Mouse (Mus musculus): Measurements from ENCODE around the gene Gfod2. TPM values are rescaled to one million over a fixed set of nuclear protein-coding genes. Genes with fewer than 3 reads are reported as not detected.

The Gfod2 gene
- polyA plus RNA-seq, 1 experiment from 2014 or later: 63.1 TPM

DNA sequence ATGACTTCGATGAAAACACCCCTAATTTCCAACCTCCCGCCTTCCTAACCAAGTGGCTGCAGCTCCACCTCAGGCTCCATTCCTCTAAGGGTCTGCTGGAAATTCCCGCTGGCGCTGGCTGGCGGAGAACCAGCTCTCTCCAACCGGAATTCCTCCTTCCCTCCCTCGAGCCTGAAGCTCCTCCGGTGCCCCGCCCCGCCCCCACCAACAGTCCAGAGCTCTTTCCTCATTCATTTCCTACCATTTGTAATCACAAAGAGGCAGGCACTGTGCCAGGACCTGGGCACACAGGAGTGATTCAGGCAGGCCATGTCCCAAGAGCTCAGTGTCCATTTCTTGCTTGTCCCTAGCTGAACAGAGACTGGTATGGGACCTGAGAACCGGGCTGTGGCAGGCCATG is 7.9 kb downstream of the Gfod2 start:
- H3K27ac ChIP-seq: no peak overlapping the region
- H3K4me2 ChIP-seq (replicated peaks): peak overlapping the region; percentile 43
- no peaks in the 10 kb centered on the region for H3K27me3 ChIP-seq (replicated peaks)
- no peaks in the 10 kb centered on the region for H3K9me3 ChIP-seq
- ATAC-seq (ENCODE audit: low FRiP score, low read depth): no peak
- peaks cover 5% of the 10 kb centered on the region; the same call in 1 of the 2 replicates for H3K36me3 ChIP-seq
- WGBS: 10% methylated on average over 11 of the region's 11 CpGs
- no peak overlapping the region for H3K9ac ChIP-seq
- H3K4me3 ChIP-seq: no peak overlapping the region
- peaks cover 39% of the 10 kb centered on the region for H3K4me1 ChIP-seq

DNA sequence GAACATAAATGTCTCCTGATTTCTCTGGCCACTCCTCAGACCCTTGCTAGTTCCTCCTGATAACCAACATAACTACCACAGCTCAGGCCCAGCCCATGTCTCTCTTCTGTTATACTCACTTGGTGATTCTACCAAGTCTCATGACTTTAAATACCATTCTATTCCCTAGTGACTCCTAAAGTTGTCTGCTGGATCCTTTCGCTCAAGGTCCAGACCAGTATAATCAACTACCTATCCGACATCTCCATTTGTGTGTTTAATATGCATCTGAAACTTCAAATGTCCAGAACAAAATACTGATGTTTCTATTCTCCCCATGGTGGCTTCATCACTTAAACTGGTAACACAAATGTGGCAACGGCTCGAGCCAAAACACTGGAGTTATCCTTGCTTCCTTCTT is 15.2 kb downstream of the Gfod2 start:
- Histone ChIP-seq H3K9ac (no peak overlapping the region), H3K9me3 (no peaks in the 10 kb centered on the region), H3K36me3 (peaks cover 7% of the 10 kb centered on the region; the same call in 1 of the 2 replicates), H3K4me3 (no peak overlapping the region), H3K4me2 (replicated peaks) (no peak overlapping the region), H3K27ac (no peak overlapping the region), H3K27me3 (replicated peaks) (no peaks in the 10 kb centered on the region), H3K4me1 (no peaks in the 10 kb centered on the region; the same call in 1 of the 2 replicates)
- 90% methylated on average over 4 of the region's 4 CpGs for WGBS
- no peak for ATAC-seq (ENCODE audit: low FRiP score, low read depth)

DNA sequence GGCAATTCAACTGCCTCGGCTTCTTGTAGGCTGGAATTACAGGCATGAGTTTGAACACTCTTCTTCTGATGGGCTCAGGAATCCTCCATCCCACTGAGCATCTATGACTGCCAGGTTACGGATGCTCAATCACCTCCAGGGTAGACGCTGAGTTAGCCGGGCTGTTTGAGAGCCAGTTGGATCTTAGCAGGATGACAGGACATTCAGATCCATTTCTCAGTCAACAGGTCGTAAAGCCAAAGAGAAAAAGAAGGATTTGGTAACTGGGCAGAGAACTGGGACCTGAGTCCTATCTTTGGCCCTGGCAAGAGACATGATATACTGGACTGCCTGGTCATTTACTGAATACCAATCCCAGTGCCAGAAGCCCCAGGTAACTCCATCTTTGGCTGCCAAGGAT is 19.2 kb downstream of the Gfod2 start:
- Histone ChIP-seq H3K27me3 (replicated peaks) (no peaks in the 10 kb centered on the region), H3K4me3 (no peak overlapping the region), H3K4me2 (replicated peaks) (no peak overlapping the region), H3K9me3 (no peaks in the 10 kb centered on the region), H3K36me3 (peaks cover 3% of the 10 kb centered on the region; the same call in 1 of the 2 replicates), H3K4me1 (no peaks in the 10 kb centered on the region), H3K27ac (no peak overlapping the region), H3K9ac (no peak overlapping the region)
- no peak for ATAC-seq (ENCODE audit: low FRiP score, low read depth)
- 90% methylated on average over 5 of the region's 5 CpGs for WGBS

DNA sequence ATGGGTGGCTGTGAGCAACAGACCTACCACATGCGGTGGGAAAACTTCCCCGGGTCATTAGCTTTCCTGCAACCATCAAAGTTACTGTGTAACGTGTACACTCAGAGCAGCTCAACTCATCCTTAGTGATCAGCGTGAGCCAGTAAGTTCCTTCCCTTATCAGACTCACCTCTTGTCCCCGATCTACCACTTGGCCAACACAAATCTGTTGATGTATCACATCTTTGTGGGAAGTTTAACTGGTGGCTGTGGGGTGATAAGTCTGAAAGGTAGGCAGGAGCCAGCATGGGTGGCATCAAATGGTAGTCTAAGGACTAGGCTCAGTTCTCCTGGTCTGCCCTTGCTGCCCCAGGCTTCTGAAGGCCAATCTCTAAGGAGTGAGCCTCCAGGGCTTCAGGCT is 26.3 kb downstream of the Gfod2 start:
- 93% methylated on average over 5 of the region's 5 CpGs for WGBS
- H3K9ac ChIP-seq: no peak overlapping the region
- H3K4me1 ChIP-seq: no peaks in the 10 kb centered on the region
- peaks cover 14% of the 10 kb centered on the region; the same call in 1 of the 2 replicates for H3K36me3 ChIP-seq
- ATAC-seq (ENCODE audit: low FRiP score, low read depth): no peak
- no peak overlapping the region for H3K4me3 ChIP-seq
- no peaks in the 10 kb centered on the region for H3K9me3 ChIP-seq
- no peak overlapping the region for H3K27ac ChIP-seq
- H3K27me3 ChIP-seq (replicated peaks): no peaks in the 10 kb centered on the region
- no peak overlapping the region for H3K4me2 ChIP-seq (replicated peaks)

DNA sequence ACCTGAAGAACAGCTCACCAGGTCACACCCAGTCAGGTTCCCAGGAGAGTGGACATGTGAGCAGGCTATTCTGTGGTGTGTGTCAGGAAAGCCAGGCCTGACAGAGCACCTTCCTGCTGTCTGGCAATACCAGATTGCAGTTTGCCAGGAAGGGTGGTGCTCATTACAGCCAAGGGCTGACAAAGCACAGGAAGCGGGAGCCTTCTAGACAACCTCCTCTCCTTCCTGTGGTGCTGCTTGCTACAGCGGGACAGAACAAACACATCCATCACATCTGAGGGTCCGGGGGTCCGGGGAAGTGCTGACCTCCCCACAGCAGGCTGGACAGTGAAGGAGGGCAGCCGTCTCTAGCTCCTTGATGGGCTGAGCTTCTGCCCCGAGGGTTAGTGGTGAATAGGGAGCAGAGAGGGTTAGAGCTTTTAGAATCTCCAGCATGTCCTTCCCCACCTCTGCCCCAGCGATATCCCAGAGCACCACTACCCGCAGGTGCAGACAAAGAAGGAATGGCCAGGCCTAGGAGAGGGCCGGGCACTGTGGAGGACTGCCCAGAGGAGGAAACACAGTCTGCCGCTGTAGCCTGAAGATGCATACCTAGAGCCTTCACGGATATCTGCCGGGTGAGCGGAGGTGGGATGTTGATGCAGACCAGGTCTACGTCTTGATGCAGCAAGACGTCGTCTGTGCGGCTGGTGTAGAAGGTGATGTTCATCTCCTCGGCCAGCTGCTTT is 30.9 kb downstream of the Gfod2 start:
- H3K4me3 ChIP-seq: no peak overlapping the region
- H3K9me3 ChIP-seq: no peaks in the 10 kb centered on the region
- peaks cover 43% of the 10 kb centered on the region for H3K36me3 ChIP-seq
- no peak for ATAC-seq (ENCODE audit: low FRiP score, low read depth)
- H3K27me3 ChIP-seq (replicated peaks): no peaks in the 10 kb centered on the region
- 89% methylated on average over 18 of the region's 18 CpGs for WGBS
- no peak overlapping the region for H3K4me2 ChIP-seq (replicated peaks)
- H3K9ac ChIP-seq: no peak overlapping the region
- no peaks in the 10 kb centered on the region for H3K4me1 ChIP-seq
- H3K27ac ChIP-seq: no peak overlapping the region

DNA sequence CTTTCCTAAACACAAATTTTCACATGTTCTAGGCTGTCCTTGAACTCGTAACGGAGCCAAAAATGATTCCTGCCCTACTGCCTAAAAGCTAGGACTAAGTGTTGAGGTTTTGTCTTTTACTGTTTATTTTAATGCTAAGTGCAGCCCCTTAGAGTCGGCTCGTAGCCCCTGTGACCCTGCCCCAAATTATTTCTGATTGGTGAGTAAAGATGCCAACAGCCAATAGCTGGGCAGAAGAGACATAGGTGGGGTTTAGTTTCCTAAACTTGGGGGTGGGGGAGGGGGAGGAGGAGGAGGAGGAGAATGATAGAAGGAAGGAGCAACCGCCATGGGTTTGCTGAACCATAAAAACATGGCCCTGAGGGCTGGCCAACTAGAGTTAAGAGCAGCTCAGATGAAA is 32.7 kb downstream of the Gfod2 start:
- no peaks in the 10 kb centered on the region for H3K9me3 ChIP-seq
- H3K27ac ChIP-seq: no peak overlapping the region
- WGBS: 77% methylated on average over 5 of the region's 5 CpGs
- H3K4me1 ChIP-seq: no peaks in the 10 kb centered on the region
- no peak overlapping the region for H3K4me2 ChIP-seq (replicated peaks)
- no peak overlapping the region for H3K4me3 ChIP-seq
- H3K36me3 ChIP-seq: peaks cover 47% of the 10 kb centered on the region
- ATAC-seq (ENCODE audit: low FRiP score, low read depth): no peak
- no peaks in the 10 kb centered on the region for H3K27me3 ChIP-seq (replicated peaks)
- no peak overlapping the region for H3K9ac ChIP-seq

DNA sequence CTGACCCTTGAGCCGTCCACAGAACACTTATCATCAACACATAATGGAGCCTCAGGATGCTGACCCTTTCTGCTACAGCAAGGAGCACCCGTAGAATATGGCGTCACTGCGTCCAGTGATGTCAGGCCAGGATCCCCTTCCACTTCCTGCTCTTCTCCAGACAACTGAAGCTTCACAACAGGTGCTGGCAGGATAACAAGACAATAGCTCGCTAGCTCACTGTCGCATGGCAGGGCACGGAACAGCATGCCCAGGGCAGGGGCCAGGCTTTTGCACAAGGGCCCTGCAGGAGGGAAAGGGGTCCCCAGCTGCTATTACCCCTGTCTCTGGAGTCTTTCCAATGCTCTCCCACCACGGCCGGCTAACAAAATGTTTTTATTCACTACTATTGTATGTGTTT is 35.6 kb downstream of the Gfod2 start:
- Histone ChIP-seq H3K9ac (no peak overlapping the region), H3K9me3 (no peaks in the 10 kb centered on the region), H3K4me2 (replicated peaks) (no peak overlapping the region), H3K27ac (no peak overlapping the region), H3K4me1 (no peaks in the 10 kb centered on the region), H3K4me3 (no peak overlapping the region), H3K36me3 (peaks cover 46% of the 10 kb centered on the region), H3K27me3 (replicated peaks) (no peaks in the 10 kb centered on the region)
- ATAC-seq (ENCODE audit: low FRiP score, low read depth): no peak
- WGBS: 94% methylated on average over 9 of the region's 9 CpGs

DNA sequence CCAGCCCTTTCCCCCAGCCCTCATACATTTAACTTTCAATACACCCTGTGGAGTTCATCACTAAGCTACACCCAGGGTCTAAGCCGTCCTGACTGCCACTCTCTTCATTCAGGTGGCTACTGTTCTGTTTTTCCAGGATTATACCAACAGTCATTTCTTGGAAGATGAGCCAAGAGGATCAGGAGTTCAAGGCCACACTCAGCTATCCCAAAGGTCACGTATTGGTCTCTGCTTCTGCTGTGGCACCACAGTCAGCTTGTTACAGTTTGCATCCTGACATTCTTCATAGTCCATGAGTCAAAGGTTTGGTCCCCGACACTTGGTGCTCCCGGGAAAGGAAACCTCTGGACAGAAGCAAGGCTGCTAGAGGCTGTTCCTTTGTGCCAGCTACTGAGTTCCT is 38.8 kb downstream of the Gfod2 start:
- no peak overlapping the region for H3K4me3 ChIP-seq
- H3K27ac ChIP-seq: no peak overlapping the region
- H3K4me1 ChIP-seq: no peaks in the 10 kb centered on the region
- 89% methylated on average over 4 of the region's 4 CpGs for WGBS
- H3K4me2 ChIP-seq (replicated peaks): no peak overlapping the region
- H3K9ac ChIP-seq: no peak overlapping the region
- H3K9me3 ChIP-seq: no peaks in the 10 kb centered on the region
- H3K27me3 ChIP-seq (replicated peaks): no peaks in the 10 kb centered on the region
- no peak for ATAC-seq (ENCODE audit: low FRiP score, low read depth)
- peaks cover 49% of the 10 kb centered on the region for H3K36me3 ChIP-seq

DNA sequence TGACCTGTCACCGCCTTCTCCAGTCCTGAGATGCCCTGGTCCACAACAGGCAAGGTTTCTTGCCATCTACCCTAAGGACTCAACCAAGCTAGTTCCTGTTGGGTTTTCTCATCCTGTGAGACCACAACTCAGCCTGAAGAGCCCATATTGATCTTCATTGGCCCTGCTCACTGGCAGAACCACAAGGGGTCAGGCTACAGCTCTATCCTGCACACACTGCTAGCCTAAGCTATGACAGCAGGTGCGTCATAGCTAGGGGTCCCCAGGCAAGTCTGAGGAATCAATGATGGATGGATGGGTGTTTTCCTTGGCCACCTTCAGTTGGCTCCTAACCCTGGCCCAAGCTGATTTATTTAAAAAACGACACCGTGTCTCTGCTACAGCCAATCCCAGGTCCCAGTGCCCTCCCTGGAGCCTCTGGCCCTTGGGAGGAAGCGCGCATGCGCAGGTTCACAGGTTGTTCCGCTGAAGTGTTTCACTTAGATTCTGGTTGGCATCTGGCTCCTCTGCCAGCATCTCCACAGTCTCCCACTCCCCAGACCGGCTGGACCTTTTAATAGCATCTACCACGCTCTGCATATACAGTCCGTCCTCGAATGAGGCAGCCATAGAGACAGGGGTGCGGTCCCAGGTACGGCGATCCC is 42.0 kb downstream of the Gfod2 start:
- Histone ChIP-seq H3K27me3 (replicated peaks) (no peaks in the 10 kb centered on the region), H3K4me3 (no peak overlapping the region), H3K4me1 (no peaks in the 10 kb centered on the region), H3K27ac (no peak overlapping the region), H3K4me2 (replicated peaks) (no peak overlapping the region), H3K9ac (no peak overlapping the region), H3K9me3 (no peaks in the 10 kb centered on the region), H3K36me3 (peaks cover 34% of the 10 kb centered on the region)
- 94% methylated on average over 15 of the region's 15 CpGs for whole genome bisulfite sequencing
- no peak for ATAC-seq (ENCODE audit: low FRiP score, low read depth)

DNA sequence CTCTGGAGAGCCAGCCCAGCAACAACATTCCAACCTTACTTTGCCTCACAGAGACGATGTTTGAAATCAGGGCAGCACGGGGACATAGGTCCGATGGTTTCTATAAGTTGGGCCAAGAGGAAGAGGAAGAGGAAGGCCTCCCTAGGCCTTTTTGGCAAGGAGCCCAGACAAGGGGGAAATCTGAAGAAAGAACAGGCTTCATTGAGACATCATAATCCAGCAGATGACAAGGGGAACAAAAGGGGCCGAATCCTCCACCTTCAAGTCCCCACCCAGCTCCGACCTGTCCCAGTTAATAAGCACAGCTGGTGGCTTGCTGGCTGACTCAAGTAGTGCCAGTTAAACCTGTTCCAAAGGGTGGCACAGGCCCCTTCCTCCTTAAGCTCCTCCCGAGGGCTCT is 43.4 kb downstream of the Gfod2 start:
- ATAC-seq (ENCODE audit: low FRiP score, low read depth): no peak
- no peak overlapping the region for H3K27ac ChIP-seq

DNA sequence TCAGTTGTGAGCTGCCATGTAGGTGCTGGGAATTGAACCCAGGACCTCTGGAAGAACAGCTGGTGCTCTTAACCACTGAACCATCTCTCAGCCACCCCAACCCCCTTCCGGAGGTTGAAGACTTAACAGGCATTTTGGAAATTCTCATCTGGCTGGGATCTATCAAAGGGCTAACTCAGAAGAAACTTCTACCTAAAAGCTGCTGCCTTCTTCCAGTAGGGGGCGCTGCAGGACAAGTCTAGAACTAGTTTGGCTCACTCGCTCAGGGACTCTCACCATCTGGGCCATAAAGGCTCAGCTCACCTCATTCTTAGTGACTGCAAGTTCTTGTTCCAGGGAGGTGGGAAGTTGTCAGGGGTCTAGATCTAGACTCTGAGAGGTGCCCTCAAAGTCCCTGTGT is 44.3 kb downstream of the Gfod2 start:
- Histone ChIP-seq H3K4me2 (replicated peaks) (no peak overlapping the region), H3K9ac (no peak overlapping the region), H3K4me3 (no peak overlapping the region), H3K9me3 (no peaks in the 10 kb centered on the region), H3K4me1 (no peaks in the 10 kb centered on the region), H3K27me3 (replicated peaks) (no peaks in the 10 kb centered on the region), H3K27ac (no peak overlapping the region), H3K36me3 (peaks cover 28% of the 10 kb centered on the region)
- peak; percentile 46; the same call in 1 of the 2 replicates for ATAC-seq (ENCODE audit: low FRiP score, low read depth)
- 8% methylated on average over 3 of the region's 3 CpGs for WGBS

More for the DNA sequence above, 43.4 kb downstream of the Gfod2 start:
- Histone ChIP-seq H3K4me1 (no peaks in the 10 kb centered on the region), H3K9me3 (no peaks in the 10 kb centered on the region), H3K36me3 (peaks cover 28% of the 10 kb centered on the region), H3K4me3 (no peak overlapping the region), H3K9ac (no peak overlapping the region), H3K4me2 (replicated peaks) (no peak overlapping the region), H3K27me3 (replicated peaks) (no peaks in the 10 kb centered on the region)
- 87% methylated on average over 6 of the region's 6 CpGs for WGBS

DNA sequence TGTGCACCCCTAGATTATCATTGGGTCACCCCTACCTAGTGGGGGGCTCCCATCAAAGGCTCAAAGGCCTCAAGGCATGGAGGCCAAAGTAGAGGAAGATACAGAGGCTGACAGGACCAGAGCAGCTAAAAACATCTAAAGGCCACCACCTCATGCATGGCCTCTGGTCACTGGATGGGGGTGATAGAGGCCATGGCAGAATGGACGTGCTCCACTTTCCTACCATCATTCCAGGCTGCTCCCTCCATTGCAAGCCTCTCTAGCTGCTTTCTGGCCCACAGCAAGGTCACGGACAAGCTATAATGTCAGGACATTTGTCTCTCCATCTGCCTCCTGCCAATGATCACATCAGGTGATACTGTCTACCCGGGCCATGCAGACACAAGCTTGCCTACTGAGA is 46.2 kb downstream of the Gfod2 start:
- Histone ChIP-seq H3K27ac (no peak overlapping the region), H3K4me2 (replicated peaks) (no peak overlapping the region), H3K9ac (no peak overlapping the region), H3K27me3 (replicated peaks) (no peaks in the 10 kb centered on the region), H3K9me3 (no peaks in the 10 kb centered on the region), H3K4me3 (no peak overlapping the region), H3K36me3 (peaks cover 23% of the 10 kb centered on the region), H3K4me1 (peaks cover 7% of the 10 kb centered on the region)
- no peak for ATAC-seq (ENCODE audit: low FRiP score, low read depth)
- WGBS: 89% methylated on average over 3 of the region's 3 CpGs

DNA sequence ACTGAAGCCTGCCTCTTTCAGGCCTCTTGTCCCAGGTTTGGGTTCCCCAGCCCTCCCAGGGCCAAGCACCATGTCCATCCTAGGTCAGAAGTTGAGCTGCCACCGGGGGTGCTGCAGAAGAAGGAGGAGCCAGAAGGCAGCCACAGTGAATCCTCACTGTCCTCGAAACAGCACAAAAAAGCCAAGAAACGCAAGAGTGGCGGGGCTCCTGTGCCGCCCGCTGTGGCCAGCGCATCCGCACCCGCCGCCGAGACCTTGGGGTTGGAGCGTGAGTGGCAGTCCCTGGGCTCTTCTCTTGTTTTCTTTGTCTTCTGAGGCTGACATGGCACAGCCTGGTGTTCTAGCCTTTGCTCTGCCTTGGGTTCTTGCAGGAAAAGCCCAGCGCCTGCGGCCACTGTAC is 49.1 kb downstream of the Gfod2 start:
- Histone ChIP-seq H3K9ac (no peak overlapping the region), H3K27me3 (replicated peaks) (no peaks in the 10 kb centered on the region), H3K36me3 (peaks cover 2% of the 10 kb centered on the region), H3K27ac (no peak overlapping the region), H3K4me1 (peaks cover 20% of the 10 kb centered on the region), H3K4me2 (replicated peaks) (no peak overlapping the region), H3K4me3 (no peak overlapping the region), H3K9me3 (no peaks in the 10 kb centered on the region)
- ATAC-seq (ENCODE audit: low FRiP score, low read depth): no peak
- WGBS: 70% methylated on average over 14 of the region's 14 CpGs

All from neural tube, embryonic 12.5 days (tissue).